Mouse (Mus musculus): Measurements from ENCODE around the gene Olfr600.
"Not testable (repeated sequence)": the region's sequence is repeated elsewhere in the genome, so short reads cannot be mapped to it uniquely, and the experiment has no call there.

The Olfr600 gene

GRCm38 (mm10) chr7:103349569-103349968 lies at the start of gene Olfr600:
Gene Olfr600 (minus strand): TSS chr7:103349669.
- DNase-seq = no peak

- DNase-seq = peak in 1 of 2 experiments; percentile 2
These were observed 49.5 kb upstream of the Olfr600 start for GRCm38 (mm10) chr7:103398981-103399380.

GRCm38 (mm10) chr7:103397758-103398157 lies 48.3 kb upstream of the Olfr600 start:
- no peak for DNase-seq

GRCm38 (mm10) chr7:103386077-103386476 lies 36.6 kb upstream of the Olfr600 start, which contains the start of gene Olfr603:
Gene Olfr603 (minus strand): TSS chr7:103386177.
- DNase-seq = no peak

- no peak for DNase-seq
These were observed 13.1 kb upstream of the Olfr600 start, which contains the start of gene Olfr601 for GRCm38 (mm10) chr7:103362555-103362954. Gene Olfr601 (minus strand): TSS chr7:103362655.

GRCm38 (mm10) chr7:103335617-103336016 lies 13.9 kb downstream of the Olfr600 start, which contains the start of gene Olfr599:
Gene Olfr599 (plus strand): TSS chr7:103335917.
- no peak for DNase-seq

GRCm38 (mm10) chr7:103323268-103323667 lies 26.2 kb downstream of the Olfr600 start, which contains the start of gene Olfr598:
Gene Olfr598 (plus strand): TSS chr7:103323568.
- no peak for DNase-seq

GRCm38 (mm10) chr7:103316015-103316414 lies 33.5 kb downstream of the Olfr600 start, which contains the start of gene Olfr597:
Gene Olfr597 (plus strand): TSS chr7:103316315.
- not testable (repeated sequence) for DNase-seq

GRCm38 (mm10) chr7:103305348-103305747 lies 44.1 kb downstream of the Olfr600 start, which contains the start of gene Olfr596:
Gene Olfr596 (plus strand): TSS chr7:103305648.
- not testable (repeated sequence) for DNase-seq
